Mouse (Mus musculus): ENCODE results near the gene Slc30a7. TPM values are rescaled to one million over a fixed set of nuclear protein-coding genes. Genes with fewer than 3 reads are reported as not detected.

The Slc30a7 gene
- polyA plus RNA-seq, 1 experiment, result 1.3 TPM

DNA sequence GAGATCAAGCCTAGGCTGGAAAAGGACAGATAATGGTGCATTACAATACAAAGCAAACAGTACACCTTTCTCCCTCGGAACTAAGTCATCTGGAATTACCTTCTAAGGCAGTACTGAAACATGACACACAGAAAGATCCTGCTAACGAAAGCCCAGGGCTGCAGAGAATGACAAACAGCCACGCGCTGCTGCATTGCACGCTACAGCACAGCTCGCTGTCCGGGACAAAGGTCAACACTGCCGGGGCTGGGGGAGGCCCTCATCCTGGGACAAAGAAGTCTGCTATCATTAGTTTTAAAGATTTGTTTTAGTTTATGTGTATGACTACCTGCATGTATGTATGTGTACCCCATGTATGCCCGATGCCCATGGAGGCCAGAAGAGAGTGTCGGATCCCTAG, 14.2 kb downstream of the Slc30a7 start:
- H3K4me1 ChIP-seq, result peaks cover 12% of the 10 kb centered on the region

DNA sequence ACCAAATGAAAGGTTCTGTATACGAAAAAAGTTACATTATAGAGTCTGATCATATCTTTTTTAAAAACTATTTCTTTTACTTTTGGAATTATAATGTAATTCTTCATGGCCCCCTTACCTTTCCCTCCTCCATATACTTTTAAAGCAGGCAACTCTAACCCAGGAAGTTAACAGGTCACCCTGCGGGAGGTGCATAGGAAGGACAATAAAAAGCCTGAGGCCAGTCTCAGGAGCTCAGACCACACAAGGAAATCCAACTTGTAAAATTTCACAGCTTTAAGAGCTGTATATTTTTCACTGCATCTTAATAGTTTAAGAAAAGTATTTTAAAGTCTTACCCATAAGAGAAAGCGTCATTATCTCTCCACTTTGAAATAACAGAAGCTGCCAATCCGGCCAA, 14.6 kb downstream of the Slc30a7 start:
- TF ChIP-seq FLI1 (IDR thresholded peaks at IDR 0.05; ENCODE audit: low read length) (no peak), GATA1 (IDR thresholded peaks at IDR 0.05; ENCODE audit: borderline replicate concordance, low read length) (no peak)
- no peak overlapping the region for H3K4me3 ChIP-seq (replicated peaks)
- no peaks in the 10 kb centered on the region for H3K9me3 ChIP-seq
- peaks cover 80% of the 10 kb centered on the region for H3K36me3 ChIP-seq (replicated peaks; ENCODE audit: low read length)
- no peaks in the 10 kb centered on the region for H3K27me3 ChIP-seq (replicated peaks)
- peaks cover 12% of the 10 kb centered on the region for H3K4me1 ChIP-seq

More for the DNA sequence above, 14.2 kb downstream of the Slc30a7 start:
- no peak for TF ChIP-seq FLI1 (IDR thresholded peaks at IDR 0.05; ENCODE audit: low read length)
- no peak for TF ChIP-seq GATA1 (IDR thresholded peaks at IDR 0.05; ENCODE audit: borderline replicate concordance, low read length)
- H3K9me3 ChIP-seq, result peaks cover 2% of the 10 kb centered on the region; the same call in 1 of the 2 replicates
- H3K36me3 ChIP-seq (replicated peaks; ENCODE audit: low read length), result peaks cover 81% of the 10 kb centered on the region
- no peaks in the 10 kb centered on the region for H3K27me3 ChIP-seq (replicated peaks)
- H3K4me3 ChIP-seq (replicated peaks), result no peak overlapping the region

DNA sequence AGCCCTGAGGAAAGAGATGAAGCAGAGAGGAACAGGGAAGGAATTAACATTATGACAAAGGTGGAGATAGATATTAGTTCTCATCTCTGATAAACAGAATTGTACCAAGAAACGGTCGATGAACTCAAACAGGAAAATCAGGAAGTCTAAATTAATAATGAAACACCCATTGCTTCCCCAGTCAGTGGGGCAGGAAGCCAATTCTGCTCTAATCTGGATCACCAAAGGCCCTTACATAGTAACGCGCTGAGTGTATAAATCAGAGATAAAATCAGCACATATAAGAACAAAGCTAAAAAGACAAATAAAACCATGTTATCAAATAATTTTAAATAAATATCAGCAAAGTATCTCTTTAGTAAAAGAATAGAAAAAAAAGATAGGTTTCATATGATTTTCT, 15.1 kb downstream of the Slc30a7 start:
- Histone ChIP-seq H3K27me3 (replicated peaks) (no peaks in the 10 kb centered on the region), H3K4me3 (replicated peaks) (no peak overlapping the region), H3K9me3 (no peaks in the 10 kb centered on the region), H3K36me3 (replicated peaks; ENCODE audit: low read length) (peaks cover 80% of the 10 kb centered on the region), H3K4me1 (peaks cover 12% of the 10 kb centered on the region)
- TF ChIP-seq GATA1 (IDR thresholded peaks at IDR 0.05; ENCODE audit: borderline replicate concordance, low read length), result no peak

DNA sequence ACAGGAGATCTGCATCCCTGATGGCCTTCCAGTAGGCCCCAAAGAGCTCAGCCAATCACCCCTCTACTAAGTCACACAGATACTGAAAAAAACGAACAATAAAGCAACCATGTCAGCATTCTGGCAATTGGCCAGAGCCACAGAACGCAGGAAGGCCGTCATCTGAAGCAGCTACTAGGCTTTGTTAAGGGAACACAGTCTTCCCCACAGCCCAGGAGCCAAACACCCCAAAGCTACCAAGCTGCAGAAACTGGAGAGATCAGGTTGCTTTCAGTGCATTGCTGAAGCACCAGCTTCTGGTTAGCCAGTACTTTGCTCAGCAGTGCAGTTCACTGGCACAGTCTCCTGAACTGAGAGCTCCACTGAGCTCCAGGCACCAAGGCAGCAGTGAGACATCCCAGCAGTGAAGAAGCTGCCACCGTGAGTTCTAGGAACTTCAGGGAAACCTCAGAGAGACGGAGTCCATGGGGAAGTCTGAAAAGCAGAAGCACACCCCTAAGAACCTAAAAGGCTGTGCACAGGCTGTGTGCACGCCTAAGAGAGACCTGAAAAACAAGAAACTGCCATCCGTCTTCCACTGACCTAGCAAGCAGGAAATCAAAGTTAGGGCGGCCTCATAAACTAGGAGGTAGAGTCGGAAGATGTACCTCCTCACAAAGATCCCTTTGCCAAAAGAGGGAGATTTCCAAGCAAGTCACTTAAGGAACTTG, 21.9 kb downstream of the Slc30a7 start:
- 0 out of 2 replicates have a peak, but pooled peaks cover 6% of the 10 kb centered on the region for H3K4me1 ChIP-seq
- H3K27me3 ChIP-seq (replicated peaks), result no peaks in the 10 kb centered on the region
- H3K9me3 ChIP-seq, result no peaks in the 10 kb centered on the region
- no peak overlapping the region for H3K4me3 ChIP-seq (replicated peaks)
- peaks cover 95% of the 10 kb centered on the region for H3K36me3 ChIP-seq (replicated peaks; ENCODE audit: low read length)
- no peak for TF ChIP-seq GATA1 (IDR thresholded peaks at IDR 0.05; ENCODE audit: borderline replicate concordance, low read length)
- no peak for TF ChIP-seq FLI1 (IDR thresholded peaks at IDR 0.05; ENCODE audit: low read length)

DNA sequence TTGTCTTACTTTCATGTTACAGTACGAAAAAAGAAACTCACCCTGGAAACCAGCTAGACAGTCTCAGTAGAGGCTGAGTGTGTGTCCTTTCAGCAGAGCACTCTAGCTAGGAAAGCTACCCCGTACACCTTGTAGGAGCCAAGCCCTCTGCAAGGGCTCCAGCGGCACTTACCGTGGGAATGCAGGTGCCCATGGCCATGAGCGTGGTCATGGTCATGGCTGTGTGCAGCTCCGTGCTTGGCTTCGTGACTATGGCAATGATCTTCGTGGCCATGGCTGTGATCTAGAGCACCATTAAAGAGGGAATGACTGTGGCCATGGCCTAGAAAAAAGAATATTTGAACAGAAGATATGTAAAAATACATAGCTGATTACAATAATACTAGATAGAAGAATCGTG, 22.6 kb downstream of the Slc30a7 start:
- no peak for TF ChIP-seq FLI1 (IDR thresholded peaks at IDR 0.05; ENCODE audit: low read length)
- H3K9me3 ChIP-seq, result no peaks in the 10 kb centered on the region
- peaks cover 93% of the 10 kb centered on the region for H3K36me3 ChIP-seq (replicated peaks; ENCODE audit: low read length)
- no peaks in the 10 kb centered on the region for H3K27me3 ChIP-seq (replicated peaks)
- 0 out of 2 replicates have a peak, but pooled peaks cover 6% of the 10 kb centered on the region for H3K4me1 ChIP-seq
- no peak overlapping the region for H3K4me3 ChIP-seq (replicated peaks)

DNA sequence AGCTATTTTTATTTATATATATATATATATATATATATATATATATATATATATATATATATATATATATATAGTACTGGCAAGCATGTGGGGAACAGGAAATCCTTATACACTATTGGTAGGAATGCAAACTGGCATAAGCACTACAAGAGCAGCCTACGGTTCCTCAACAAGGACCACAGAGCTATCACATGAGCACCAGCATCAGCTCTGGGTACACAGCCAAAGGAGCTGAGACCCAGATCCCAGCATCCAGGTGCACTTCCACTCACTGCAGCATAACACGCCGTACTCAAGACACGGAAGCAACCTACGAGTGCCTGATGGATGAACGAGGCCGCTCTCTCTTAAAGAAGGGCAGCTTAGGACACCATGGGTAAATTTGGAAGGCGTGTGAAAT, 24.0 kb downstream of the Slc30a7 start:
- peaks cover 87% of the 10 kb centered on the region for H3K36me3 ChIP-seq (replicated peaks; ENCODE audit: low read length)
- no peak for TF ChIP-seq FLI1 (IDR thresholded peaks at IDR 0.05; ENCODE audit: low read length)
- TF ChIP-seq GATA1 (IDR thresholded peaks at IDR 0.05; ENCODE audit: borderline replicate concordance, low read length), result no peak
- no peak overlapping the region for H3K4me3 ChIP-seq (replicated peaks)

DNA sequence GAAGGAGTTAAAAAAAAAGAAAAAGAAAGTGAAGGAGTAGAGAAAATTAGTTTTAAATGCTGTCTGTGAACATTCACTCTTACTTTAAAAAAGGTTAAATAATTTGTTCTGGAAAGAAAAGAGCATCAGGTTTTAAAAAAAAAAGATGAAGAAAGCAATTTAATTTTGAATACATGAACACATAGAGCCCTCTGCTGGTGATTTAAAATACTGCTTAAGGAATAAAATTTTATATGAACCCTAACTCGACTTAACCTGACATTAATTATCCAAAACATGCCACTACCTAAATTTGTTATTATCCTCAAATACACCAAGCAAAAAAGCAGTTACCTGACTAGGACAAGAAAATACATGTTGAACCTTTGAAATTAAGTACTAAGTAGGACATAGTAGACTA, 28.2 kb downstream of the Slc30a7 start:
- Histone ChIP-seq H3K4me3 (replicated peaks) (no peak overlapping the region), H3K9me3 (no peaks in the 10 kb centered on the region), H3K27me3 (replicated peaks) (no peaks in the 10 kb centered on the region), H3K36me3 (replicated peaks; ENCODE audit: low read length) (peaks cover 89% of the 10 kb centered on the region), H3K4me1 (peaks cover 11% of the 10 kb centered on the region)
- TF ChIP-seq GATA1 (IDR thresholded peaks at IDR 0.05; ENCODE audit: borderline replicate concordance, low read length) (no peak), FLI1 (IDR thresholded peaks at IDR 0.05; ENCODE audit: low read length) (no peak)

More for the DNA sequence above, 24.0 kb downstream of the Slc30a7 start:
- H3K27me3 ChIP-seq (replicated peaks), result no peaks in the 10 kb centered on the region
- 0 out of 2 replicates have a peak, but pooled peaks cover 6% of the 10 kb centered on the region for H3K4me1 ChIP-seq
- H3K9me3 ChIP-seq, result no peaks in the 10 kb centered on the region

DNA sequence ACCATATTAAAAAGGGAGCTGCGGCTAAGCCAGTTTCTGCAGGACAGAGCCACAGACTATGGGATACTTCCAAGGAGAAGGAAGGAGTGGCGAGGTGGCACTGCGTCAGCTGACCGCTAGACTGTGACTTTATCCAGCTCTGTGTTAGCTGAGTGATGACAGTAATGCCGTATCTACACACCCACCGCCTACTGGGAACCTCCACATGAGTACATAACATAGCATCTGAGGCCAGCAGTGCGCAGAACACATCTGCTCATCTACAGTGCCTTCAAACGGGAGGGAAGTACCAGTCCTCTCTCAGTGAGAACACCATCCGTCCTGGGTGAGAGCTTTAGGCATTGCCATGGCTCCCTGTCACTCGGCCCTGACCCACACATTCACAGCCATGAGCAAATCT, 32.2 kb downstream of the Slc30a7 start:
- Histone ChIP-seq H3K27me3 (replicated peaks) (no peaks in the 10 kb centered on the region), H3K9me3 (no peaks in the 10 kb centered on the region), H3K36me3 (replicated peaks; ENCODE audit: low read length) (peaks cover 92% of the 10 kb centered on the region), H3K4me1 (peaks cover 13% of the 10 kb centered on the region), H3K4me3 (replicated peaks) (no peak overlapping the region)
- no peak for TF ChIP-seq GATA1 (IDR thresholded peaks at IDR 0.05; ENCODE audit: borderline replicate concordance, low read length)
- TF ChIP-seq FLI1 (IDR thresholded peaks at IDR 0.05; ENCODE audit: low read length), result no peak

DNA sequence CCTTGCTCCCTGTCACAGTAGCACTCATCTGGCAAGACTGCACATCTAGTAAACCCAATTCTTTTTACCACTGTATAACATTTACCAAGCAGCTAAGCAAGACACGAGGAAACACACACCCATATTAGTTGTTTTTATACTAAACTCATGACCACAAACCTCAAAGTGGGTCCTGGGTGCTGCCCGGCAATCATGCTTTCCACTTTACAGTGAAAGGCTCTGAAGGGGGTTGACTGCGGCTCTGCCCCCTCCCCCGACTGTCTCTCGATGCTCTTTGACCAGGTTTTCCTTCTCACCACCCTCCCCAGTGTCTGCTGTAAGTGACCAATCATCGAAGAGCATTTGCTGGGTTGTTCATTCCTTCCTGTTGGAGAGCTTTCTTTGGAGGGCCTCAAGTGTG, 33.0 kb downstream of the Slc30a7 start:
- Histone ChIP-seq H3K4me3 (replicated peaks) (no peak overlapping the region), H3K9me3 (no peaks in the 10 kb centered on the region), H3K27me3 (replicated peaks) (no peaks in the 10 kb centered on the region), H3K4me1 (peaks cover 13% of the 10 kb centered on the region), H3K36me3 (replicated peaks; ENCODE audit: low read length) (peaks cover 94% of the 10 kb centered on the region)
- TF ChIP-seq FLI1 (IDR thresholded peaks at IDR 0.05; ENCODE audit: low read length), result no peak
- no peak for TF ChIP-seq GATA1 (IDR thresholded peaks at IDR 0.05; ENCODE audit: borderline replicate concordance, low read length)

DNA sequence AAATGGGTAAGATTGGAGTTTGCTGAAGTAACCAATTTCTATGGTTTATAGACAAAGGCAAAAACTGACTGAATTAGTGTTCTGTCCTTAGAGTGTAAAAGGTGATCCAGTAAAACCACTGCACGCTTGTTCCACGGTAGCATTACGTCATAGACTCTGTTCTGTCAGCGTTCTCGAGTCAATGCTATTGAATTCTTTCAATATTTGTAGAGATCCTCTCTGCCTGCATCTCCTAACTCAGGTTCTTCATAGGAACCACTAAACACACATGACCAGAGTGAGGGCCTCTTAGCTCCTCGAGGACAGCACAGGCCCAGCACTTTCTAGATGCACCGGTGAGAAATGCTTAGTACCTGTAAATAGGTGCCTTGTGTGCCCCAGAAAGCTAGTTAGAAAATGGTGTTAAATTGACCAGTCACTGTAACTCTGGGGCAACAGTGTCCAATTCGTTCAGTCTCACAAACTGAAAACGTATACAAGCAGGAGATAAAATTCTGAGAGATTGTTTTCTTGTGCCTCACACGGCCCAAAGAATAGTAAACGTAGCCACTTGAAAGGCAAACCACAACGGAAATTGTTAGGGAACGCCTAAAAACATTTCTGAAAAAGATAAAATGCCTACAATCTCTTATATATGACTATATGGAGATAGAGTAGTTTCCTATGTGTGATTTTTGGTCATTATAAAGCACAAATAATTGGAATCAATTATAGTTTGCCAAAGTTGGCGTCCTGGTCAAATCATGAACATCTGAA, 35.1 kb downstream of the Slc30a7 start:
- Histone ChIP-seq H3K9me3 (no peaks in the 10 kb centered on the region), H3K36me3 (replicated peaks; ENCODE audit: low read length) (peaks cover 97% of the 10 kb centered on the region)
- TF ChIP-seq GATA1 (IDR thresholded peaks at IDR 0.05; ENCODE audit: borderline replicate concordance, low read length), result no peak
- TF ChIP-seq FLI1 (IDR thresholded peaks at IDR 0.05; ENCODE audit: low read length), result no peak

More for the DNA sequence above, 35.1 kb downstream of the Slc30a7 start:
- no peaks in the 10 kb centered on the region for H3K27me3 ChIP-seq (replicated peaks)
- H3K4me3 ChIP-seq (replicated peaks), result no peak overlapping the region
- peaks cover 15% of the 10 kb centered on the region for H3K4me1 ChIP-seq

All from megakaryocyte, embryonic 14.5 days (primary cell).